Mouse (Mus musculus) spleen, postnatal 36 days (tissue): ENCODE results near the gene Gfod2.

ENCODE experiments used
- DNase-seq, 2 experiments: peaks; one replicate each; pipeline ENCODE4 v3.0.0; 2022; ENCODE audit warnings: low spot score in 2 of 2, mixed read lengths in 1 of 2

Gene Gfod2

GRCm38 (mm10) chr8:105757796-105758276 is 628 bp downstream of the Gfod2 start:
- no peak for DNase-seq

GRCm38 (mm10) chr8:105754688-105755087 is 3.8 kb downstream of the Gfod2 start:
- DNase-seq, result no peak

DNA sequence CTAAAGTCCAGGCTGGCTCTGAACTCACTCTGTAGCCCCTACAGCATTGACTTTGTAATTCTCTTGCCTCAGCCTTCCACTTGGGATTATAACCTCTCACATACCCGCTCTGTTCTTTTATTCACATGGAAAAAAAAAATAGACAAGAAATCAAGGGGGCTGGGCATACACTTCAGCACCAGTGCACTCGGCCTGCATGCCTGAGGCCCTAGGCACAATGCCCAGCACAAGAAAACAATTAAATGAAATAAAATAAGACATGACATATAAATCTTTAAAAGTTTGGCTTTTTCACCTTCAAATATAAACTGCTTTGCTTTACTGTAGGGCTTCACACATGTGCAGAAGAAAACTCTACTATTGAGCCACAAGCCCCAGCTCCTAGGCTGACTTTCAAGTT is 4.5 kb downstream of the Gfod2 start:
- no peak for DNase-seq

- DNase-seq, result peak in 1 of 2 experiments; percentile 23
These were observed 7.9 kb downstream of the Gfod2 start for GRCm38 (mm10) chr8:105750606-105751005.

- no peak for DNase-seq
These were observed 15.2 kb downstream of the Gfod2 start for GRCm38 (mm10) chr8:105743301-105743700.

DNA sequence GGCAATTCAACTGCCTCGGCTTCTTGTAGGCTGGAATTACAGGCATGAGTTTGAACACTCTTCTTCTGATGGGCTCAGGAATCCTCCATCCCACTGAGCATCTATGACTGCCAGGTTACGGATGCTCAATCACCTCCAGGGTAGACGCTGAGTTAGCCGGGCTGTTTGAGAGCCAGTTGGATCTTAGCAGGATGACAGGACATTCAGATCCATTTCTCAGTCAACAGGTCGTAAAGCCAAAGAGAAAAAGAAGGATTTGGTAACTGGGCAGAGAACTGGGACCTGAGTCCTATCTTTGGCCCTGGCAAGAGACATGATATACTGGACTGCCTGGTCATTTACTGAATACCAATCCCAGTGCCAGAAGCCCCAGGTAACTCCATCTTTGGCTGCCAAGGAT is 19.2 kb downstream of the Gfod2 start:
- DNase-seq, result no peak

- DNase-seq, result no peak
These were observed 26.3 kb downstream of the Gfod2 start for GRCm38 (mm10) chr8:105732186-105732585.

DNA sequence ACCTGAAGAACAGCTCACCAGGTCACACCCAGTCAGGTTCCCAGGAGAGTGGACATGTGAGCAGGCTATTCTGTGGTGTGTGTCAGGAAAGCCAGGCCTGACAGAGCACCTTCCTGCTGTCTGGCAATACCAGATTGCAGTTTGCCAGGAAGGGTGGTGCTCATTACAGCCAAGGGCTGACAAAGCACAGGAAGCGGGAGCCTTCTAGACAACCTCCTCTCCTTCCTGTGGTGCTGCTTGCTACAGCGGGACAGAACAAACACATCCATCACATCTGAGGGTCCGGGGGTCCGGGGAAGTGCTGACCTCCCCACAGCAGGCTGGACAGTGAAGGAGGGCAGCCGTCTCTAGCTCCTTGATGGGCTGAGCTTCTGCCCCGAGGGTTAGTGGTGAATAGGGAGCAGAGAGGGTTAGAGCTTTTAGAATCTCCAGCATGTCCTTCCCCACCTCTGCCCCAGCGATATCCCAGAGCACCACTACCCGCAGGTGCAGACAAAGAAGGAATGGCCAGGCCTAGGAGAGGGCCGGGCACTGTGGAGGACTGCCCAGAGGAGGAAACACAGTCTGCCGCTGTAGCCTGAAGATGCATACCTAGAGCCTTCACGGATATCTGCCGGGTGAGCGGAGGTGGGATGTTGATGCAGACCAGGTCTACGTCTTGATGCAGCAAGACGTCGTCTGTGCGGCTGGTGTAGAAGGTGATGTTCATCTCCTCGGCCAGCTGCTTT is 30.9 kb downstream of the Gfod2 start:
- peak; percentile 30 to 33 for DNase-seq

GRCm38 (mm10) chr8:105725726-105726125 is 32.7 kb downstream of the Gfod2 start:
- no peak for DNase-seq

- no peak for DNase-seq
These were observed 35.6 kb downstream of the Gfod2 start for GRCm38 (mm10) chr8:105722861-105723260.

- no peak for DNase-seq
These were observed 38.8 kb downstream of the Gfod2 start for GRCm38 (mm10) chr8:105719637-105720036.

DNA sequence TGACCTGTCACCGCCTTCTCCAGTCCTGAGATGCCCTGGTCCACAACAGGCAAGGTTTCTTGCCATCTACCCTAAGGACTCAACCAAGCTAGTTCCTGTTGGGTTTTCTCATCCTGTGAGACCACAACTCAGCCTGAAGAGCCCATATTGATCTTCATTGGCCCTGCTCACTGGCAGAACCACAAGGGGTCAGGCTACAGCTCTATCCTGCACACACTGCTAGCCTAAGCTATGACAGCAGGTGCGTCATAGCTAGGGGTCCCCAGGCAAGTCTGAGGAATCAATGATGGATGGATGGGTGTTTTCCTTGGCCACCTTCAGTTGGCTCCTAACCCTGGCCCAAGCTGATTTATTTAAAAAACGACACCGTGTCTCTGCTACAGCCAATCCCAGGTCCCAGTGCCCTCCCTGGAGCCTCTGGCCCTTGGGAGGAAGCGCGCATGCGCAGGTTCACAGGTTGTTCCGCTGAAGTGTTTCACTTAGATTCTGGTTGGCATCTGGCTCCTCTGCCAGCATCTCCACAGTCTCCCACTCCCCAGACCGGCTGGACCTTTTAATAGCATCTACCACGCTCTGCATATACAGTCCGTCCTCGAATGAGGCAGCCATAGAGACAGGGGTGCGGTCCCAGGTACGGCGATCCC is 42.0 kb downstream of the Gfod2 start:
- DNase-seq, result no peak

- DNase-seq, result no peak
These were observed 43.4 kb downstream of the Gfod2 start for GRCm38 (mm10) chr8:105715042-105715441.

DNA sequence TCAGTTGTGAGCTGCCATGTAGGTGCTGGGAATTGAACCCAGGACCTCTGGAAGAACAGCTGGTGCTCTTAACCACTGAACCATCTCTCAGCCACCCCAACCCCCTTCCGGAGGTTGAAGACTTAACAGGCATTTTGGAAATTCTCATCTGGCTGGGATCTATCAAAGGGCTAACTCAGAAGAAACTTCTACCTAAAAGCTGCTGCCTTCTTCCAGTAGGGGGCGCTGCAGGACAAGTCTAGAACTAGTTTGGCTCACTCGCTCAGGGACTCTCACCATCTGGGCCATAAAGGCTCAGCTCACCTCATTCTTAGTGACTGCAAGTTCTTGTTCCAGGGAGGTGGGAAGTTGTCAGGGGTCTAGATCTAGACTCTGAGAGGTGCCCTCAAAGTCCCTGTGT is 44.3 kb downstream of the Gfod2 start:
- peak; percentile 78 to 87 for DNase-seq

GRCm38 (mm10) chr8:105712286-105712685 is 46.2 kb downstream of the Gfod2 start:
- no peak for DNase-seq

DNA sequence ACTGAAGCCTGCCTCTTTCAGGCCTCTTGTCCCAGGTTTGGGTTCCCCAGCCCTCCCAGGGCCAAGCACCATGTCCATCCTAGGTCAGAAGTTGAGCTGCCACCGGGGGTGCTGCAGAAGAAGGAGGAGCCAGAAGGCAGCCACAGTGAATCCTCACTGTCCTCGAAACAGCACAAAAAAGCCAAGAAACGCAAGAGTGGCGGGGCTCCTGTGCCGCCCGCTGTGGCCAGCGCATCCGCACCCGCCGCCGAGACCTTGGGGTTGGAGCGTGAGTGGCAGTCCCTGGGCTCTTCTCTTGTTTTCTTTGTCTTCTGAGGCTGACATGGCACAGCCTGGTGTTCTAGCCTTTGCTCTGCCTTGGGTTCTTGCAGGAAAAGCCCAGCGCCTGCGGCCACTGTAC is 49.1 kb downstream of the Gfod2 start:
- DNase-seq, result no peak

DNA sequence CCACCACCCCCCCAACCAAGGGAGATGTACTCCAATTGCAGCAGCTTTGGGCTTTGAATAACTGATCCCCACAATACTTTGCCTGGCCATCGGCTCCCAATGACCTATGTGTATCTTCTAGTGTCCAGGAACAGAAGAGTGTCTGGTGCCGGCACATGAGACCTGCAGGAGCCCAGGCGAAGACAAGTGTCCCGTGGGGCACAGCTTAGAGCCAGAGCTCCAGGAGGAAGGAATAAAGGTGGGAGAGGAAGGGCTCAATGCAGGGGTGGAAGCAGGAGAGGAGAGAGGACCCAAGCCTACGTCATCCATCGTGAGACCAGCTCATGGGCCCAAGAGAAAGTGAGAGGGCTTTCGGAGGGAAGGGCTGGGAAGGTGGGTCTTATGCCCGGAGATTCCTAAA is 49.8 kb downstream of the Gfod2 start:
- DNase-seq, result no peak

DNA sequence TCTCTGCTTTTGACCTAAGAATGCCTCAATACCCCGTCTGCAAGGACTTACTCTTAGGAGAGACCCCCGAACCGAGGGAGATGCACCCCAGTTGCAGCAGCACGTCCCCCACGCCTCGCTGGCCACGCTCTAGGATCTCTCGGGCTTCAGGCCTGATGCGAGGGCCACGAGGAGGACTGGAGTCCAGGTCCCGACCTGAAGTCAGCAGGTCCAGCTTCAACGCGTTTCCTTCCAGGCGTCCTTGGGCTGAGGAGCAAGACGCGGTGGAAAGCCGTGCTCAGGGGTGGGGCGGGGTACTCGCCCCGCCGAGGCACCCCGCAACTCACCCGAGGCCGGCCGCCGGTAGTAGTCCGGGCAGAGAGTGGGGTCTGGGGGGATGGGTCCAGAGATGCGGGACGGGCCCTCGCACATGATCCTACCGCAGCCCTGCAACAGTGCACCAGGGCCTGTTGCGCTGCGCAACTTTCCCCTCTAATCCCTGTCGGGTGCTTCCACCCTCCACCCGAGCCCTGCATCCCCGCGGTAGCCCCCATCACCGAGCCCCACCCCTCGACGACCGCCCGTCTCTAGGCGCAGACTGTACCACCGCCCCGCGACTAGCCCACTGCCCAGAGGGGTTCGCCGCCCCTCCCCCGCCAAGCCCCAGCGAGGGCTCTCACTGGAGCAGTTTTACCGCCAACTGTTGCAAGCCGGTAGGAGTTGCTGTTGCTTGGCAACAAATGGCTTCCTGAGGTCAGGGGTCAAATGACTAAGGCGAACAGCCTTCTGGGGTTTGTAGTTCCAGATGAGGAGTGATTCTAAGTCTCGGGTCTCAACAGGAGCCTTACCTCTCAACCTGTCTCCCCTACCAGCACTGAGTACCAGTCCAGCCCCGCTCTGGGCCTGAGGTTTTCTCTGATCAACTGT is 50.7 kb downstream of the Gfod2 start, which contains the start of the genes 4933405L10Rik and Enkd1:
4933405L10Rik (plus strand) TSS at position 158 of the 906 bp plus-strand sequence.
Enkd1 (minus strand) TSS at position 713 of the 906 bp plus-strand sequence.
- peak; percentile 85 to 87 for DNase-seq

DNA sequence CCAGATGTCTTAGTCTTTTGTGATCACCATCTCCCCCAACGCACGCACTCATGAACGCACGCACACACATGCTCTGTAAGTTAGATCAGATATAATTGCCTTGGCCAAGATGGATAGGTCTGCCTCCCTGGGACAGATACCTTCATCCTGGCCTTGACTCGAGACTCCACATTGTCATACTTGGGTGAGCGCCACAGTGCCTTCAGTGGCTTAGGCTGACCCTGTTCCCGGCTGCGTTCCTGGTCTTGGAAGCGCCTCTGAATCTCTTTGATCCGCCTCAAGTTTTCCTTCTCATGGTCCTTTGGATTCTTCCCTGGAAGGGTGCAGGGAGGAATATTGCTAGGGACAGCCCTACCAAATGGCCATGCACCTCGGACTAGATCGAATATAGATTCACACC is 52.0 kb downstream of the Gfod2 start:
- DNase-seq, result no peak

GRCm38 (mm10) chr8:105704955-105705354 is 53.5 kb downstream of the Gfod2 start:
- DNase-seq, result no peak

- no peak for DNase-seq
These were observed 54.2 kb downstream of the Gfod2 start for GRCm38 (mm10) chr8:105704146-105704812.
